Mouse (Mus musculus) erythroblast, embryonic 14.5 days (primary cell): ENCODE data around the gene Itpk1.

Experiments used
- GATA1 ChIP-seq: IDR thresholded peaks from 2 replicates; pipeline ENCODE4 v1.6.1; 2012; ENCODE audit warnings: low read length, inconsistent platforms, mixed read lengths
- TAL1 ChIP-seq: IDR thresholded peaks from 3 replicates; pipeline ENCODE4 v1.6.1; 2012; ENCODE audit warnings: low read length, inconsistent platforms, mixed read lengths

DNA sequence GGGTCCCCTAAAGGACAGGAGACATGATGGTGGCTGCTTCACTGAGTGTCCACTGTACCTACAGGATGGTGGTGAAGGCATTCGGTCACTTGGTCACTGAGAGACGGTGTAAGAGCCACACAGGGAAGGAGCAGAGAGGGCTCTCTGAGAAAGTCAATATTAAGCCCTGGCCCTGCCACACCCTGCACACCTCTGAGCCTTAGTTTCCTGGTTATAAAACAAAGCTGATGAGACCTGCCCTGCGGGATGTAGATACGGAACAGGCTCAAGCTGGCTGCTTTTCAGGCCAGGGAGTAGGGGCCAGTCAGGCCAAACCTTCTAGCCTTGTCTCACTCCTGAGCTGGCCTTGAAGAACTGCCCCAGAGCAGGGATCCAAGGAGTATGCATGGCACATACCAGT lies 82.9 kb downstream of the Itpk1 start:
- TF ChIP-seq TAL1 (no peak), GATA1 (no peak)
